8 mouse cellular contexts compared by ENCODE assay signal in genomic region chr4:143213175-143213479, GRCm38 (mm10). TPM values are rescaled to one million over a fixed set of nuclear protein-coding genes. Genes with fewer than 3 reads are reported as not detected.
DNase-seq lines count a peak whose midpoint lies in the region; ATAC-seq and TF ChIP-seq lines count a peak whose summit lies in the region.

No protein-coding gene starts in this region.

- no peaks in the 10 kb centered on the region for H3K9me3 ChIP-seq in heart, embryonic 11.5 days (replicated peaks; ENCODE audit: control insufficient read depth, low read length)
- H3K9me3 ChIP-seq in ES-E14 (ENCODE audit: control insufficient read depth, insufficient read depth, low read depth, low read length) = no peaks in the 10 kb centered on the region
- no peaks in the 10 kb centered on the region for H3K9me3 ChIP-seq in forebrain, embryonic 16.5 days (ENCODE audit: control insufficient read depth, low read length)
- H3K9me3 ChIP-seq in liver, embryonic 16.5 days (replicated peaks; ENCODE audit: control insufficient read depth, low read length) = no peaks in the 10 kb centered on the region

- in situ Hi-C loops in ES-E14 (cut with MboI; ENCODE audit: low sequenced_read_pairs in 2 of 2, unreplicated experiment in 2 of 2) = no loop called here

- no peaks in the 10 kb centered on the region for H3K36me3 ChIP-seq in heart, embryonic 11.5 days (ENCODE audit: control insufficient read depth, insufficient read depth, low read length)
- no peaks in the 10 kb centered on the region; the same call in 1 of the 2 replicates for H3K36me3 ChIP-seq in ES-E14 (ENCODE audit: control insufficient read depth, insufficient read depth, low read length, poor library complexity, severe bottlenecking)
- no peaks in the 10 kb centered on the region for H3K36me3 ChIP-seq in forebrain, embryonic 16.5 days (ENCODE audit: control insufficient read depth, insufficient read depth)
- H3K36me3 ChIP-seq in liver, embryonic 16.5 days (ENCODE audit: control insufficient read depth, insufficient read depth) = no peaks in the 10 kb centered on the region

- peak overlapping the region; percentile 77 for H3K4me2 ChIP-seq in heart, embryonic 11.5 days
- H3K4me2 ChIP-seq in forebrain, embryonic 16.5 days (ENCODE audit: low read length) = peak overlapping the region; percentile 88
- peak overlapping the region; percentile 65 for H3K4me2 ChIP-seq in liver, embryonic 16.5 days (ENCODE audit: low read depth, low read length)

- peak overlapping the region; percentile 96; the same call in 1 of the 2 replicates for H3K9ac ChIP-seq in heart, embryonic 11.5 days (ENCODE audit: low read depth, low read length)
- peak overlapping the region; percentile 85; the same call in 1 of the 2 replicates for H3K9ac ChIP-seq in ES-E14 (ENCODE audit: insufficient read depth, low read depth, low read length, poor library complexity, severe bottlenecking)
- H3K9ac ChIP-seq in forebrain, embryonic 16.5 days (replicated peaks; ENCODE audit: low read depth, low read length) = peak overlapping the region; percentile 96
- peak overlapping the region; percentile 89; the same call in 1 of the 2 replicates for H3K9ac ChIP-seq in liver, embryonic 16.5 days (ENCODE audit: low read depth, low read length)

- H3K4me1 ChIP-seq in heart, embryonic 11.5 days (ENCODE audit: control insufficient read depth, insufficient read depth, low read length) = peaks cover 4% of the 10 kb centered on the region; the same call in 1 of the 2 replicates
- peaks cover 0 to 14% of the 10 kb centered on the region in 2 experiments; a peak in 3 of 4 replicates for H3K4me1 ChIP-seq in ES-E14 (ENCODE audit: control insufficient read depth in 2 of 2, insufficient read depth in 2 of 2, low read length in 2 of 2, poor library complexity in 1 of 2)
- H3K4me1 ChIP-seq in forebrain, embryonic 16.5 days (replicated peaks; ENCODE audit: control insufficient read depth, insufficient read depth, low read length) = peaks cover 14% of the 10 kb centered on the region
- H3K4me1 ChIP-seq in liver, embryonic 16.5 days (ENCODE audit: control insufficient read depth, low read depth, low read length) = peaks cover 12% of the 10 kb centered on the region

- H3K27me3 ChIP-seq in heart, embryonic 11.5 days (ENCODE audit: control insufficient read depth, insufficient read depth, low read length) = no peaks in the 10 kb centered on the region
- no peaks in the 10 kb centered on the region for H3K27me3 ChIP-seq in forebrain, embryonic 16.5 days (replicated peaks; ENCODE audit: control insufficient read depth, insufficient read depth, low read length)
- no peaks in the 10 kb centered on the region for H3K27me3 ChIP-seq in liver, embryonic 16.5 days (ENCODE audit: control insufficient read depth, insufficient read depth, low read depth, low read length)

- no peak for DNase-seq in heart, adult 11 months
- DNase-seq in ES-E14 (ENCODE audit: low read depth, low spot score) = no peak
- DNase-seq in ovary, postnatal 14 days (ENCODE audit: low spot score) = no peak
- DNase-seq in B cell, adult 2 months = no peak

- H3K4me3 ChIP-seq in heart, embryonic 11.5 days (ENCODE audit: low read depth, low read length) = peak overlapping the region; percentile 86; the same call in 1 of the 2 replicates
- H3K4me3 ChIP-seq in ES-E14 (ENCODE audit: insufficient read depth in 1 of 2, low read depth in 1 of 2, low read length in 2 of 2, poor library complexity in 1 of 2, severe bottlenecking in 1 of 2) = no peak overlapping the region
- peak overlapping the region; percentile 91 for H3K4me3 ChIP-seq in forebrain, embryonic 16.5 days (replicated peaks; ENCODE audit: low read length)
- H3K4me3 ChIP-seq in liver, embryonic 16.5 days (ENCODE audit: low read depth, low read length) = peak overlapping the region; percentile 85

- no peak for ATAC-seq in heart, embryonic 11.5 days (replicated peaks; ENCODE audit: insufficient number of reproducible peaks, low FRiP score, low TSS enrichment)
- ATAC-seq in forebrain, embryonic 16.5 days = 0 out of 2 replicates have a peak, but pooled peaks have one; percentile 2
- no peak for ATAC-seq in liver, embryonic 16.5 days (ENCODE audit: low read depth)
- no peak for ATAC-seq in megakaryocyte progenitor cell, adult 5-6 weeks (replicated peaks; ENCODE audit: poor library complexity)

- WGBS in heart, embryonic 11.5 days (ENCODE audit: insufficient replicate concordance) = 97% methylated on average over 3 of the region's 3 CpGs
- WGBS in forebrain, embryonic 16.5 days = 96% methylated on average over 3 of the region's 3 CpGs
- 95% methylated on average over 3 of the region's 3 CpGs for WGBS in liver, embryonic 16.5 days (ENCODE audit: insufficient replicate concordance)

- H3K27ac ChIP-seq in heart, embryonic 11.5 days (ENCODE audit: low read depth, low read length) = no peak overlapping the region
- no peak overlapping the region for H3K27ac ChIP-seq in ES-E14 (ENCODE audit: insufficient read depth, low read depth, low read length, poor library complexity, severe bottlenecking)
- H3K27ac ChIP-seq in forebrain, embryonic 16.5 days (ENCODE audit: low read length) = peak overlapping the region; percentile 92
- peak overlapping the region; percentile 82 for H3K27ac ChIP-seq in liver, embryonic 16.5 days (ENCODE audit: low read length)

TF ChIP-seq in ES-E14, 5 proteins besides CTCF, POLR2A, EP300 and RAD21:
- no peak for TF ChIP-seq MAFK (IDR thresholded peaks at IDR 0.05; ENCODE audit: insufficient read depth, low read depth, low read length)
- no peak for TF ChIP-seq ZC3H11A (IDR thresholded peaks at IDR 0.05; ENCODE audit: borderline replicate concordance, low read depth, low read length)
- no peak for TF ChIP-seq HCFC1 (IDR thresholded peaks at IDR 0.05; ENCODE audit: borderline replicate concordance, insufficient read depth, low read length)
- TF ChIP-seq CHD2 (IDR thresholded peaks at IDR 0.05; ENCODE audit: low read depth, low read length) = no peak
- no peak for TF ChIP-seq ZNF384 (IDR thresholded peaks at IDR 0.05; ENCODE audit: low read depth, low read length)

RNA-seq across cellular contexts. Expression of gene Prdm2, which starts 0.3 kb away (rescaled TPM):
- 8.1 and 11.0 TPM in 2 replicates for polyA plus RNA-seq in heart, embryonic 11.5 days (2014; fragmentation: Nextera tagmentation; extraction: Ambion mirVana)
- total RNA-seq in ES-E14 (2012; rRNA removed) = 8.5 and 11.0 TPM in 2 replicates
- polyA plus RNA-seq in forebrain, embryonic 16.5 days (2015; fragmentation: Nextera tagmentation; extraction: Ambion mirVana) = 18.1 and 19.4 TPM in 2 replicates
- 3.3 TPM in 2 replicates for polyA plus RNA-seq in liver, embryonic 16.5 days (2015; fragmentation: Nextera tagmentation; extraction: Ambion mirVana)
- 16.1 and 16.5 TPM in 2 replicates for total RNA-seq in megakaryocyte progenitor cell, adult 5-6 weeks (2015)
- 9.5 and 12.5 TPM in 2 replicates for total RNA-seq in megakaryocyte progenitor cell, adult 5-6 weeks (2017)

Comparison
In these comparisons a context has a peak if more than half of its experiments do, and no peak if none do; other contexts are left out.
1. H3K27ac ChIP-seq: peak in forebrain, embryonic 16.5 days (single experiment) and liver, embryonic 16.5 days (single experiment); none in heart, embryonic 11.5 days (single experiment) and ES-E14 (single experiment).
2. H3K4me3 ChIP-seq: peak in heart, embryonic 11.5 days (single experiment), forebrain, embryonic 16.5 days (single experiment) and liver, embryonic 16.5 days (single experiment); none in ES-E14 (0 of 2).
3. Peak in every context shown above with its lines, with median percentiles within 50 percentile points of each other: H3K4me2 ChIP-seq and H3K9ac ChIP-seq.